Mouse (Mus musculus): ENCODE results near the gene Pecam1.

GRCm38 (mm10) chr11:106688375-106688774 lies 62.1 kb downstream of the Pecam1 start:
- TF ChIP-seq POLR2A (IDR thresholded peaks at IDR 0.05; ENCODE audit: borderline replicate concordance, extremely low read depth, low read depth, low read length) = no peak
- no peak for TF ChIP-seq CTCF (IDR thresholded peaks at IDR 0.05; ENCODE audit: insufficient read depth, low read length)
